Mouse (Mus musculus) frontal cortex, adult 2 months (tissue): ENCODE measurements at regions not wholly inside any gene's neighbourhood (a gene's known extent, or its start where the extent isn't known, plus 50 kb on each side); places are given as distances from the start of the nearest gene placed in this dataset.

Source experiments
- DNase-seq, 2 experiments: peaks; one replicate each; pipeline ENCODE4 v3.0.0; 2022; ENCODE audit warnings: low spot score in 1 of 2; ENCODE audit errors: extremely low spot score in 1 of 2

DNA sequence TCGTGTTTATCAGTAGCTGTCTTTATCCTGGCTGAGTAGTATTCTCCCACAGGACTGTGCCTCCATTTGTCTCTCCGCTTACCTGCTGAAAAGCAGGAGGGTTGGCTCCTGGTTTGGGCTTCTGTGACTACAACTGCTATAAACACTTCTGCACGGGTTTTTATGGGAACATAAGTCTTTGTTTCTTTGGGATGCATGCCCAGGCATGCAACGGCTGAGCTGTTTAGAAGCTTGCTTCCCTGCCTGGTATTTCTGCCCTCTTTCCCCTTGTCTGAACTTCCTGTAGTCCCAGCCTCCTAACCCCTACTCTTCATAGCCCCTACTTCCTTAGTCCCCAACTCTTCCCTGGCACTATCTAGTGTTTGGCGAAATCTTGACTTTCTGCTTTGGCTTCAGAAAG lies 139.6 kb upstream of the Gm26897 start:
- DNase-seq: no peak

DNA sequence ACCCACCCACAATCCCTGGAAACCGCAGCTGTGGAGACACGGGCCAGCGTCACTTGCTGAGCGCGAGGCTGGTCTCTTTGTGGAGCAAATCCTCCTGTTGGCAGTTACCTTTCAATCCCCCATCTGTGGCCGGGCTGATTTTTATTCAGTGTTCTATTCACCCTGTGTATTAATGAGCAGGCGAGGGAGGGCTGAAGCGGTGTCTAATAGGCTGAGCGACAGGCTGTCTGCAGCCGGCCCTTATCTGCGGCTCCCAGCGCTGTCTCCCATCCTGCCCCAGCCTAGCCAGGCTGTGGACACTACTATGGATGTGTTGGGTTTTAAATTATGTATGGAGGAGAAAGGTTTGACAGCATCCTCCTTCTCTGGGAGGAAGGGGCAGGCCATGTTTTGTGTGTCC lies 138.3 kb upstream of the Gm26897 start:
- no peak for DNase-seq

DNA sequence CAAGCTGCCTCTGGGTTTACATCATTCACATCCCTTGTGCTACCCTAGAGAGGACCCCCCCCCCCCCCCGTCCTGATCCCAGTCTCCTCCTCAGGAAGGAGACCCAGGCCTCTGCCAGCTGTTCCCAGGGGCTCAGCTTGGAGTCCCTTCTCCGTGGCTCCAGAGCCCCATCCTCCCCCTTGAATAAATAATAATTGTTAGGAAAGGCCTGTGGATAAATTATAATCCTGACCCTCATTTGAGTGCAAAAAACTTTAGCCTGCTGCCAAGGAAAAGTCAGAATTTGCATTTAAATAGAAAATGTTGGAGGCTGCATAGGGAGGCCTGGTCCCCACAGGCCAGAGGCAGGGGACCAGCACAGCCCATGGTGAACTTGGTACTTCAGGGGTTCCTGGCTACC lies 136.0 kb upstream of the Gm26897 start:
- no peak for DNase-seq

DNA sequence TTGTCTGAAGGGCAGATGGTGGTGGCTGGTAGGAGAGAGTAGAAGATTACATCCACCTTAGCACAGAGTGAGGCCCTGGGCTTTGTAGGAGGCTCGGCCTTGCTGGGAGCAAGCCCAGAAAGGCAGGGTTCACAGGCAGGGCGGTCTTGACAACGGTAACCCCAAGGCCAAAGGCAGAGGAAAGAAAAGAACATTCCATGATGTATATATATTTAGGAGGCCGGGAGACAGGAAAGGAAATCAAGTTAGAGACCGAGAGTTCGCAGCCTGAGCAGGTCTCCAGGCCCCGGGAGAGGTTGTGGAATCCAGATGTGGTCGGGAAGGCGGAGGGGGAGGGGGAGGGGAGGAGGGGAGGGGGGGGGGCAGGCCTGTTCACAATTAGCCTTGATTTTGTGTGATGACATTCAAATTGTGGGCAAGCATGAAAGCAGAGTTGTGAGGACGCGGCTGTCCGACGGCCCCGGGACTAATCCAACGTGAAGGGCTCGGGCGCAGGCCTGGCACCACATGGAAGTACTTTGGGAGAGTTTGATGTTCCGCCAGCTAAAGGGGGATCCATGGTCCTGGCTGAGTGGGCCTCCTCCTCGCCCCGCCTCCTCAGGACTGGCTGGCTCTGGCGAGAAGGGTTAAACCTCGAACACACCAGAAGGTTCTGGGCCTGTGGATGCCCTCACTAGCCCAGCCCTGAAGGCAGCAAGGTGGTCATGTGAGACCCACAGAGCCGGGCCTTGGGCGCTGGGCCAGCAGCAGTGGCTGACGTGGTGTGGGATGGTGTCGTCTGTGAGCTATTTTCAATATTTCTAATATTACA lies 131.8 kb upstream of the Gm26897 start:
- DNase-seq: no peak

DNA sequence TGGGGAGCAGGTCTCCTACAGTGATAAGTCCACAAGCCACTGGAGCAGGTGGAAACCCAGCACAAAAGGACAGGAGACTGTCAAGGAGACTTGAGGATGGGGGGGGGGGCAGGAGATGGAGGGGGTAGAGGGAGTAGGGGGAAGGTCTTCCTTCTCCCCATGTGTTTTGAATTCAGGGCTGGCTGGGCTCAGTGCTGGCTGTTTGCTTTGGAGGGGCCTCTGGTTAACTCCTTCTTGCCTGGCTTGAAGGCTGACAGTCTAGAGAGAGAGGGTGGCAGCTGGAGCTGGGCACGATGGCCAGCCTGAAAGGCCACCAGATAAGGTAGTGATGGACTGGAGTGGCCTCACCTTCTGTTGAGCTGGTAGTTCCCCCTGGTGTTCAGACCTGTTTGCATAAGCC lies 120.0 kb upstream of the Gm26897 start:
- no peak for DNase-seq

DNA sequence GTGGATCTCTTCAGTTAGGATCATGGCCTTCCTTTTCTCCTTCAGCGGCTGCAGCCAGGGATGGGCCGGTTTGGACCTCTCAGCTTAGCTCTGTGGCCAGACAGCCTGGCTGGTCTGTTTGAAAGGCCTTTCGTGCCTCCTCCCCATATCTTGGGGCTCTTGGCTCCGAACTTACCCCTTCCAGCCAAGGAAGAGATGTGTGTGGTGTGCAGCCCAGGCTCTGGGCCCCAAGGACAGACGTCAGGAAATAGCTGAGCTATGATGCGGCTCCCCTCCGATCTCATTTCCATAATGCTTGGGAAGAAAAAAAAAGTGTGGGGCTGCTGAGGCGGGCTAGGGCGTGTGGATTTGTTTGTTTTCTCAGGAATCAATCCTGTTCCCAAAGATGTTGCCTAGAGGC lies 113.8 kb upstream of the Gm26897 start:
- no peak for DNase-seq

DNA sequence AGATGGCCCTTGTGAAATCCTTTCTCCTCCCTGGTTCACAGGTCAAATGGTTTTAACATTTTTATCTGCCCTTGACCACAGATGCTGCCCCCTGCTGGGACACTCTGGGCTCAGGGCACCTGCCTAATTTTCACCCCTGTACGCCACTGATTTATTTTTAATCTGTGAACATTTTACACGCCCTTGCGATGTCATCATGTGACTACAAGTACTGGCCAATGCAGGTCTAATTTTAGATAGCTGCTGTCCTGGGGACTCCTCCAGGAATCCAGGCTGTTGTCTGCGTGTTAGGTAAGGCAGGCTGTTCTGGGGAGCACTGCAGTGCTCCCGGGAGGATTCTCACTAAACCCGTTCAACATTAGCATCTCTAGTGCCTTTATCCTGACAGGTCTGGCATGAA lies 113.1 kb upstream of the Gm26897 start:
- no peak for DNase-seq

DNA sequence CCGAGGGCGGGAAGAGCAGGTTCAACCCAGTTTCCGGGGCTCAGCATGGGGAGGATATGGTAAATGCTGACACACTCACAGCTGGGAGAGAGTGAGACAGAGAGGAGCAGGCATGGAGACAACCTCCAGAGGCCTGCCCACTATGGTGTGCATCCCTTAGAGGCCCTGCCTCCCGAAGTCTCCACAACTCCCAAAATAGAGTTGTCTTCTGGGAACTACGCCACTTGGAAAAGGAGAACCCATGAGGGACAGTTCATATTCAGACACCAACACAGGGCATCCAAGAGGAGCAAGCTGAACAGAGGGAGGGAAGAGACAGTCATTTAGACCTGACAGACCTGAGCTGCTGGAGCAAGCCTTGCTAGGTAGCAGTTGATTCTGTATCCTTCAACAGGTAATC lies 111.2 kb upstream of the Gm26897 start:
- no peak for DNase-seq

DNA sequence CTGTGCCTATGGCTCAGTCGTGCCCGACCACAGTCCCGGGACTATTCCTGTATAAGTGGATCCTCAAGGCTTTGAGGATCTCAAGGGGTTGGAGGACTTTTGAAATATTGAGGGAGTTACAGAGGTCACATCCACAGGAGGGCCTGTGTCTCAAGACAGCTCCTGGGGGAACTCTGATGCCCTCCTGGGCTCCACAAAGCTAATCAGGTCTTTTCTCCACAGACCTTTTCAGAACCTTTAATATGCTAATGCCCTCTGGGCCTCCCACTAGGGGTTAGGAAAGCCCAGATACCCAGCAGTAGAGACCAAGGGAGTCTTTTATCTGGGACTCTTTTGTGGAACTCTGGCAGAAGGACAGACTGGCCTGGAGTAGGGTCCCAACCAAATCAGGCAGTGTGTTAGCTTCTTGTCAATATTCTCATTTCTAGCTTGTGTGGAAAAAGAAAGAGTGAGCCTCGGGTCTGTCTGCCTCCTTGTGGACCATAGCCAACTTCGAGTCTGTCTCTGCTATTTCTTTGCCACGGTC lies 107.4 kb upstream of the Gm26897 start:
- DNase-seq: no peak

DNA sequence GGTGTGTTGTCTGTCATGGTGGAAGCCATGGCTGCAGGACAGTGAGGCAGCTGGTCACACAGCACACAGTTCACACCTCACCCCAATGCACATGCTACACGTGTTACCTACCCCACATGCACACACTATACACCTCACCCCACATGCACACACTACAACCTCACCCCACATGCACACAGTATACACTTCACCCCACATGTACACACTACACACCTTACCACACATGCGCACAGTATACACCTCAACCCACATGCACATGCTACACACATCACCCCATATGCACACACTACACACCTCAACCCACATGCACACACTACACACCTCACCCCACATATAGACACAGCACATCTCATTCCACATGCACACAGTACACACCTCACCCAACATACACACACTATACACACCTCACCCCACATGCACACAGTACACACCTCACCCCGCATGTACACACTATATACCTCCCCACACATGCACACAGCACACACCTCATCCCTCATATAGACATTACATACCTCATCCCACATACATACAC lies 103.3 kb upstream of the Gm26897 start:
- no peak for DNase-seq

DNA sequence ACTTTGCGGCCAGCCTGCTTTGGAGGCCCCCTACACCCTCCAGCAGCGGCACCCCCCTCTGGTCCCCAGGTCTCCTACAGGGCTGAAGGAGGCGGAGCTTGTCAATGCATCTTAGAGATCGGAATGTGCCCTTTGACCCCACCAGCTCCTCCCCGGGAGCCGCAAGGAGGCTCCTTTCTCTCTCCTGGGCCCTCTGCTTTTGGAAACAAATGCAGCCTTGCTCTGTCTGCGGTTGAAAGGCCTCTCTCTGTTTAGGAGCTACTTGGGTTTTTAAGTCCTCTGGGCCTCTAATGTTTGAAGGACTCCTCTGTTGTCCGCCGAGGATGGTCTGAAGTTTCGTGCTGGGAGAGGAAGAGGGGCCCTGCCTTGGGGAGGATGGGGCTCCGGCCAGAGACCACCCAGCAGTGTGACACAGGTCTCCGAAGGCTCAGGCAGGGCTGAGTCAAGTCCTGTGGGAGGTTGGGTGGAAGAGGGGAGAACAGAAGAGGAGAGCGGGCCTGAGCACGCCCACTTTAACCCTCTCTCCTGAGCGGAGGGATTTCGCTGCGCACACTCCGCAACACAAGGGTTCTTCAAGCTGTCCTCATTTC lies 102.1 kb upstream of the Gm26897 start:
- DNase-seq: no peak

DNA sequence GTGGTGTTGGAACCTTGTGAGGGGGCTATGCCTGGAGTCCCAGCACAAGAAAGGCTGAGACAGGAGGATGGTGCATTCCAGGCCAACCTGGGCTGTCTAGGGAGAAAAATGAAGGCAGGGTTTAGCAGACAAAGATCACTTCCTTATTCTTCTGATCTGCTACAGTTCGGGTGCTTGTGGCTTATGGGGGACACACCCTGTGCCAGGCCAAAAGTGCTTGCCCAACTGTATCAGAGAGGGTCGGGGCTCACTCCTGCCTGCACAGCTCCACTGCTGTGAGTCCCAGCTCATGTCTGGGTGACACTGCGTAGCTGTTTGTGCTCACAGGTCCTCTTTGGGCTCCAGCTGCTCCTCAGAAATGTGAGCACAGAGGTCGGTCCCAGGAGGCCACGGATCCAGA lies 98.6 kb upstream of the Gm26897 start:
- DNase-seq: no peak

DNA sequence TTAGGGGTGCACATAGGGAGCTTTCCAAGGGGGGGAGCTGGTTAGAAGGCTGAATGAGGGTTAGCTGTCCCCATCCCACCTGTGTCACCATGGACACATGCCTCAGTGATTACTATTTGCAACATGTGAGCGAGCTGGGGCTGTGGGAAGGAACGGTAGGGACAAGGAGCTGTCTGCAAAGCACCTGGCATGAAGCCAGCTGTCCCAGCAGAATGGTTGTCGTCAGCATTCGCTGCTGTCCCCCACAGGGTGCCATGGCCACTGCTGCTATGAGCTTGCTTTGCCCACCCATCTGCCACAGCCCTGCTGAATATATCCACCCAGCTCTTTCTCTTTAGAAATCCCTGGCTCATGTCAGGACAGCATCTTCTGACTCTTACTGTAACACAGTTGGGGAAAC lies 96.8 kb upstream of the Gm26897 start:
- no peak for DNase-seq

DNA sequence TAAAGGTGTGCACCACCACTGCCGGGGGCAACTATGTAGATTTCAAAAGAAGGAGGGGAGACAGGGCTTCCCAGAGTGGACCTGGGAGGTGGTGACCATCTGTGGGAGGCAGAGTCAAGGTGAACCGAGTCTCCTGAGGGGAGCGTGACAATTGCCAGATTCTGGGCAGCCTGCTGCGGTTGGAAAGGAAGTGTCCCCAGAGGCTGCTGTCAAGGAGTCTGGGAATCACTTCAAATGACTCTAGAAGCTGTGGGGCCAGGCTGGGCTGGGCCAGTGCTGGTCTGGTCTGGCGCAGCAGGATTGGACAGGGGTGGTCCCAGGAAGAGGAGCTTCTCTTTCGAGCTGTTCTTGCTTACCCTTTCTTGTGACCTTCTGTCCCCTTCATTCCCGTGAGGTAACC lies 95.4 kb upstream of the Gm26897 start:
- no peak for DNase-seq

DNA sequence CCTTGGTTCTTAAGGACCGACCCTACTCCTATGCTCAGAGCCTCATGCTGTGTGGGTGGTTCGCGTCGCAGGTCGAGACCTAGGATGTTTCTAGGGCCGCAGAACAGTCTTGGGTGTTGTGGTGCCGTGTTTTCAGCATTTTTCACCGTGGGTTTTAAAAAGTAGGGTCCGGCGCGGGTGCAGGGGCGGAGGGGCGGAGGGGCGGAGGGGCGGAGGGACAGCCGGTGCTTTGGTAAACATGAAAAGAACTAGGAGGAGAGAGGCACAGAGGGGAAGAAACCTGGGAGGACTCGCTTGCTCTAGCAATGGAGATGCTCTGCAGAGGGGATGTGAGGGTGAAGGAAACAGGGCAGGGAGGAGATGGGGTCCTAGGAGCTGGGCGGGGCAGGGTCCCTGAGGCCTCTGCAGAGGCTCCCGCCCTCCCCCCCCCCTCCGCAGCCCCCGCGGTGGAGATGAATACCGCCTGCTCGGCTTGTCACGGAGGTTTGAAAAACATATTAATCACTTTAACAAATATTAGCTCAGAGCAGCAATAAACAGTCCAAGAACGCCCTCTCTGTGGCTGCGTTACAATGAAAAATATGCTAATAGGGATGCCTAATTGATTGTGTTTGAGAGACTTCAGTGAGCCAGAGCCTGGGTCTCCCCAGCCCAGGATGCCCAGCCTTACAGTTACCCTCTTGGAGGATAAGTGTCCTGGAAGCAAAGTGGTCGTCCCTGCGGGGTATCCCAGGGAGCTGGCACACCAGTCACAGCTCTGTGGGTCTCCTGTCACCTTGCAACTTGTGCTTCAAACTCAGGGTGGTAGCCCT lies 94.0 kb upstream of the Gm26897 start:
- no peak for DNase-seq

DNA sequence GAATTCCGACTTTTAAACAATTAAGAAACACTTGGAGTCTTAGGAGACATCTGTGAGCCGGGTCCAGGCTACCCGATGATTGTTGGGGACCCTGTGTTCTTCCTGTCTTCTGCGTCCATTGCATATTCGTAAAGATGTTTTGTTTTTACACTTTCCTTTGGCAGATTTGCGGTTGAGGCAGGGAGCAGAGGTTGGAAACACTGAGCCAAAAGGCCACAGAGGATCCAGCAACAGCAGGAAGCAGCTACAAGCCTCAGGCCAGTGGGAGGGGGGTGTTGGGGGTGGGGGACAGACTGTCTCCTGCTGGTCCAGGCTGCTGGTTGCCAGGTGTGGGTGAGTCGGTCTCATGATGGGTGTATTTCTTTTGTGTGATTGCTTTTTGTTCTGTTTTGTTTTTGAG lies 92.7 kb upstream of the Gm26897 start:
- no peak for DNase-seq

DNA sequence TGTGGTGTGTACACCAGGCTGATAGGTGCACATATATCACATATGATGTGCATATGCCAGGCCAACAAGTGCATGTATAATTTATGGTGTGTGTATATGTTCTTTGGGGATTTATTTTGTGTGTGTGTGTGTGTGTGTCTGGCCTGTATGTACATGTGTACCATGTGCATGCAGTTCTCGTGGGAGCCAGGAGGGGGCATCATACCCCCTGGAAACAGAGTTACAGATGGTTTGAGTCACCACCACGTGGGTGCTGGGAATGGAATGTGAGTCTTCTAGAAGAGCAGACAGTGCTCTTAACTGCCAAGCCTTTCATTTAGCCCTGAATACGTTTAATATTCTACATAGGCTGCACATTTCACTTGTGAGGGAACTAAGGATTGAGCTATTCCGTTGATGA lies 92.0 kb upstream of the Gm26897 start:
- no peak for DNase-seq

DNA sequence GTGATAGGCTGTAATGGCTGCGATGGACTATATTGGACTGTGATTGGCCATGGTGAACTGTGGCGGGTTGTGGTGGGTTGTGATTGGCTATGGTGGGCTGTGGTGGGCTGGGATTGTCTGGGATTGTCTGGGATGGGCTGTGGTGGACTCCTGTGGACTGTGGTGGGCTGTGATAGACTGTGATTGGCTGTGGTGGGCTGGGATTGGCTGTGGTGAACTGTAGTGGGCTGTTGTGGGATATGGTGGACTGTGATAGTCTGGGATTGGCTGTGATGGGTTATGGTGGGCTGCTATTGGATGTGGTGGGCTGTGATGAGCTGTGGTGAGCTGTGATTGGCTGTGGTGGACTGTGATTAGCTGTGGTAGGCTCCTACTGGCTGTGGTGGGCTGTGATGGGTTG lies 89.6 kb upstream of the Gm26897 start:
- no peak for DNase-seq

DNA sequence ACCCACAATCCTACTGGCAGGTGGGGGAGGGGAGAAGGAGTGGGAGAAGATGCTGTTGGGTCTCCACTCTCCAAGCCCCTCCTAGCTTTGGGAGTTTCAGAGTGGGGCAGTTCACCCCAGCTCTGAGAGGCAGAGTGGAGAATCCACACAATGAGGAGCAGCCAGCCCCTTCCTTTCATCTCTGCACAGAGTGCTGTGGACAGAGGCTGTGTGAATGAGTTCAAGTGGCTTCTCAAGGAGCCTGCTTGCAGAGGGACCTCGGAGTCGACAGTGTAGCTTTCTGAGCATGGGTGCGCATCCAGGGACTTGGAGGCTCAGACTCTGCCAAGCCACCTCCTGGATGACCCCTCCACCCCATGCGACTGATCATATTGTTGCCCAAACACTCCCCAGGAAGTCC lies 88.9 kb upstream of the Gm26897 start:
- DNase-seq: no peak

DNA sequence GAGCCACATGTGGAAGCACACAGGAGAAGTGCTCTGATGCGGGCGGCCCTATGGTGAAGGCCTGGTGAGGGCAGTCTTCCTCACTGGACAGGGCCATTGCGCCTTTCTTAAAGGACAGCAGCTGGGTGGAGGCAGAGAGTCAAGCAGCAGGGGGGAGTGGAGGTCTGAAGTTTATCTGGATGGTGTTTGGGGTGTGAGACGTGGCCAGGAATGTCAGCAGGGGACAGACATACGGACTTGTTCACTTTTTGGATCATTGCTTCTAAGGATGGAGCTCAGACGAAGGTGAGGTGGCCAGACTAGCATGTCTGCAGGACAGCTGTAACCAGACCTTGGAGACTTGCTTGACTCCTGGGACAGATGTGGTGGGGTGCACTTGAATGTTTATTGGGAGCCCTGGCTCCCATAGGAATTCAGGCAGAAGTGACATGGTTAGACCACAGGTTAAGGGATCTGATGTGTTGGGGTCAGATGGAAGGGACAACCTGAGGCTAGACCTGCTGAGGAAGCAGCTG lies 86.0 kb upstream of the Gm26897 start:
- no peak for DNase-seq

DNA sequence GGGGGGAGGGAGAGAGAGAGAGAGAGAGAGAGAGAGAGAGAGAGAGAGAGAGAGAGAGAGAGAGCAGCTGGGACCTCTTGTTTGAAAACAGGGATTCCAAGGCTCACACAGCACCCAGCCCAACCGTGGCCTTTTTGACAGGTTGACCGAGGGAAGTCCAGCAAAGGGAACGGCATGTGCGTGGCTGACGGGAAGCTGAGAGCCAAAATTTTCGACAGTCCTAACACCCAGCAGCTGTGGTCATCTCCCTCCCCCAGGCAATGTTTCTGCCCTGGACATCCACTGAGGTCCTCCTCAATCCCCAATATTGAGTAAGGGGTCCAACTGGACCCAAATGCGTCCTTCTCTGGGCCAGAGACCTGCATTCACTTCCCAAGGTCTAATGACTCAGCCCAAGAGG lies 85.2 kb upstream of the Gm26897 start:
- DNase-seq: no peak
